Mouse (Mus musculus) brown adipose tissue, adult 24 weeks (tissue): ENCODE measurements around the gene Syp. TPM values are rescaled to one million over a fixed set of nuclear protein-coding genes. Genes with fewer than 3 reads are reported as not detected.

Source experiments
- H3K27ac ChIP-seq: fragments of 200-500 bp; replicated peaks from 2 replicates; pipeline ENCODE4 v1.5.1; 2012; ENCODE audit warnings: low read depth, mild to moderate bottlenecking, low read length
- H3K4me1 ChIP-seq: fragments of 200-500 bp; 2 replicates; pipeline ENCODE4 v1.6.1; 2012; ENCODE audit warnings: low read length, mixed read lengths; ENCODE audit not compliant: control insufficient read depth, insufficient read depth, insufficient read length
- H3K4me3 ChIP-seq: fragments of 200-500 bp; 2 replicates; pipeline ENCODE4 v1.5.1; 2012; ENCODE audit warnings: low read depth, mild to moderate bottlenecking, low read length, moderate library complexity; ENCODE audit not compliant: insufficient read depth
- polyA plus RNA-seq: library from polyadenylated mRNA; stranded (reverse); fragments of >200 nt; gene quantifications from 2 replicates; pipeline ENCODE4 v1.2.4, GENCODE M21; 2012; ENCODE audit not compliant: missing spikeins, insufficient read depth, insufficient read length

The Syp gene
- polyA plus RNA-seq, 1 experiment = 13.0 TPM

DNA sequence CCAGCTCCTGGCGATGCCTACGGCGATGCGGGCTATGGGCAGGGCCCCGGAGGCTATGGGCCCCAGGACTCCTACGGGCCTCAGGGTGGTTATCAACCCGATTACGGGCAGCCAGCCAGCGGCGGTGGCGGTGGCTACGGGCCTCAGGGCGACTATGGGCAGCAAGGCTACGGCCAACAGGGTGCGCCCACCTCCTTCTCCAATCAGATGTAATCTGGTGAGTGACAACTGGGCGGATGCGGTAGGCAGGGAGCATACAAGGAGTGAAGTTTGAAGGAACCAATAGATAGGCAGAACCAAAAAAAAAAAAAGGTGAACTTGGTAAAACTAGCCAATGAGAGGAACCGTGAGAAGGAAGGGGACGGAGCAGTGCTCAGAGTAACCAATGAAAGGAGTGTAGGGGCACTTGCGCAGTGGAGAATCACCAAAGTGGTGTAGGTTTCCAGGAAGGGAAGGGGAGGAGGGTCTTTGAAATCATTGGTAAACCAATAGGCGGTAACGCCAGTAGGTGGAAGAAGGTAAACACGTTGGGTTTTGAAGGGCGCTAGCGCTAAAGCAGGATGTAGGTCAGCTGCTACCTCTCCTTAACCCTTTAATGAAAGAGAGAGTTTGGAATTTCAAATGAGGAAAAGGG lies 10.5 kb downstream of the Syp start:
- Histone ChIP-seq H3K4me3 (peak overlapping the region; percentile 72), H3K4me1 (no peaks in the 10 kb centered on the region), H3K27ac (peak overlapping the region; percentile 78)

DNA sequence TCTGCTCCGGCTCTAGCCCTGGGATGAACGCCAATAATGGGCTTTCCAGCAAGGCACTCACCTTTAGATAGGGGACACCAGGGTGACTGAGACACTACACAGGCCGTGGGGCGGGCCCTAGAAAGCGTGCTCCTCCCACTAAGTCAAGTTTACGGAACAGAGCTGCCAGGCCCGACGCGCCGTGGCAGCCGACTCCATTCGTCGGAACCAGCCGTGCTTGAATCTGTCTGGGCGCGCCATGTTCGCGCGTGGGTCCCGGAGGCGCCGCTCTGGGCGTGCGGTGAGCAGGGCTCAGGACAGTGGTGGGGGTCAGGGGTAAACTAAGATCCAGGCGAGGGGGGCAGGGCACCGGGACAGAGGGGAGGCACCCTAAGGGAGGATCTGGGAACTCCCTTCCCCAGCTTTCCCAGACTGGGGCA lies 19.0 kb downstream of the Syp start, which contains the start of gene Prickle3:
Gene Prickle3, plus strand, starts transcription at position 40 of the 419 bp plus-strand sequence.
- peak within 1 kb of the TSS; percentile 89 for H3K27ac ChIP-seq

DNA sequence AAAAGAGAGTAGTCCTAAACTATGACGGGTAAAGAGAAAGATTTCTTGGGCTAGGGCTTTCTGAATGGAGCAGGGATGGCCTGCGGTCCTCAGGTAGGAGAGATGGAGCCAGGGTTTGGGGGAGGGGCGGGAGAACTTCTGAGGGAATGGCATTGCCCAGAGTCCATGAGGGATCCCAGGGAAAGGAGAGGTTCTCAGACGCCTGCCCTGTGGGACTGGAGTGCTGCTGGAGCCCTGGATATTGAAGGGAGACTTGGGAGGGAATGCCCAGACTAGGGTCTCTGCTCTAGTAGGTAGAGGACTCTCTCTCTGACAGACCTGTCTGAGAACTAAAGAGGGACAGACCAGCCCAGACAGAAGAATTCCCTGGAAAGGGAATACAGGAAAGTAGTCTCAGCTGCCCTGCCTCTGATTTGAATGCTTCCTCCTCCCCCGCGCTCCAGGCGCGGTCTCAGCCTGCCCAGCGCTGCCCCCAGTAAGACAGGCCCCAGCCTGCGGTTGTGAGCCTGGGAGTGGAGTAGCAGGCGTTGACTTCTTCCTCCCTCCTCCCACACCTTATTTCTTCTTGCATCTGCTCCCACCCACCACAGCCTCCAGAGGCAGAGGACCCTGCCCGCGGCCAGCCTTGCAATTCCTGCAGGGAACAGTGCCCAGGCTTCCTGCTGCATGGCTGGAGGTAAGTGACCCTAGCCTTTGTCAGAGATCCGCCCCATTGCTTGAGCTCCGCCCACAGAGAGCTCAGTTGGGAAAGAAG lies 19.9 kb downstream of the Syp start:
- Histone ChIP-seq H3K4me3 (peak overlapping the region; percentile 82), H3K4me1 (peaks cover 4% of the 10 kb centered on the region; the same call in 1 of the 2 replicates), H3K27ac (peak overlapping the region; percentile 98)

More for the DNA sequence above, 19.0 kb downstream of the Syp start, which contains the start of gene Prickle3:
- Histone ChIP-seq H3K4me3 (peak within 1 kb of the TSS; percentile 82), H3K4me1 (peaks cover 2% of the 10 kb centered on the region; the same call in 1 of the 2 replicates)

DNA sequence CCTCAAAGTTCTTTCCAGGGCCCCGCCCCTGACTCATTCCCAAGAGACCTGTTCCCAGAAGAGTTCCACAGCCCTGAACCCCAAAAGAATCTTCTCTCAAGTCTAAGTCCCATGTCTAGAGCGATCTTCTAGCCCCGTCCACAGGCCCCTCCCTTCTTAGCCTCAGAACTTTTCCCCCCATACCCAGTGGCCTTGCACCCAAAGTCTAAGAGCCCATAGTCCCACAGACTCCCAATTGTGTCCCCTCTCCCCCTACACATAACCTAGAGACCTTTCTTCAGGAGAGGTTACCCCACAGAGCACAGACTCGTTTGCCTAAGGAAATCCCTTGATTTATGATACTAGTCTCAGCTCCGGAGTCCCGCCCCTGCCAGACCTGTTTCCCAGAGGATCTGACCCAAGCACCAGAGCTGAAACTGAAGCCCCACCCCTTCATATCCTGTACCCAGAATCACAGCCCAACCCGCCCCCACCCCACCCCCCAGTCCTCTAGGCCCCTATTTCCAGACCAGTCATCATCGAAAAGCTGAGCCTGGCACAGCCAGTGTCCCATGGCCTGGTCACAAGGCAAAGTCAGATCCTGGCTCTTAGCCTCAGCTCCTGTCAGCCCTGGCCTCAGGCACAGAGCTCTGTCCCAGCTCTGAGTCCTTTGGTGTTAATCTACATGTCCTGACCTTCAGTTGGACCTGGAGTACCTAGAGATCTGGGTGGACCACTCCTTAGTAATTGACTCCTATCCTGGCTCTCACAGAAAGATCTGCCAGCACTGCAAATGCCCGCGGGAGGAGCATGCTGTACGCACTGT lies 20.7 kb downstream of the Syp start:
- peaks cover 4% of the 10 kb centered on the region; the same call in 1 of the 2 replicates for H3K4me1 ChIP-seq
- peak overlapping the region; percentile 98 for H3K27ac ChIP-seq
- peak overlapping the region; percentile 82 for H3K4me3 ChIP-seq

DNA sequence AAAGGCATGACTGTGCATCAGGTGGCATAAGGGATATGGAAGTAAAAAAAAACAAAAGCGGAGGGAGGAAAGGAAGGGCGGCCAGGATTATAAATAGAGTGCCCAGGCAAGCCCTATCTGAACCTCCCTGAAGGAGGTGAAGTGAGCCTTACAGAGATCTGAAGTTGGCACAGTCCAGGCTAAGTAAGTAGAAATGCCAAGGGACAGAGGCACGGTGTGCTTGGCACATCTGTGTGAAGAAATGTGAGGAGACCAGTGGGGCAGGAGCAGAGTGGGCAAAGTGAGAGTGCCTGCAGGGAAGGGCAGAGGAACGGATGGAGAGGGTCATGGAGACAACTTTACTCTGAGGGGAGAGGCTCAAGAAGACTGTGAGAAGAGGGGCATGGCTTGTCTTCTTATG lies 22.8 kb downstream of the Syp start:
- no peak overlapping the region for H3K4me3 ChIP-seq
- peaks cover 4% of the 10 kb centered on the region for H3K4me1 ChIP-seq
- H3K27ac ChIP-seq = peak overlapping the region; percentile 92

DNA sequence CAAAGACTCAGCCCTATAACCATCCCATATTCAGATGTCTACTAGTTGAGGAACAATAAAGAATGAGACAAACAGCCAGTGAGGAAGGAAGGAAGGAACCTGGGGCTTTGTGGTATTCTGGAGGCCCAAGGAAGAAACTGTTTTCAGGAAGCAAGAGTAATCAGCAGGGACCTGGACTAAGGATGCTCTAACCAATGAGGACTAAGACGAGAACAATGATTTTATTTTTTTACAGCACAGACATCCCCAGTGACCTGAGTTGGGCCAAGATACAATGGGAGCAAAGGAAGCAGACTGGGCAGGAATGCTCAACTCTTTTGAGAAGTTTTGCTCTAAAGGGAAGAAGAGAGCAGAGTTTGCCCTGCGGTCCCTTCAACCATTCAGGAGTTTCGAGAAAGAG lies 24.7 kb downstream of the Syp start:
- Histone ChIP-seq H3K4me1 (peaks cover 4% of the 10 kb centered on the region), H3K4me3 (peak overlapping the region; percentile 23; the same call in 1 of the 2 replicates), H3K27ac (peak overlapping the region; percentile 93)

DNA sequence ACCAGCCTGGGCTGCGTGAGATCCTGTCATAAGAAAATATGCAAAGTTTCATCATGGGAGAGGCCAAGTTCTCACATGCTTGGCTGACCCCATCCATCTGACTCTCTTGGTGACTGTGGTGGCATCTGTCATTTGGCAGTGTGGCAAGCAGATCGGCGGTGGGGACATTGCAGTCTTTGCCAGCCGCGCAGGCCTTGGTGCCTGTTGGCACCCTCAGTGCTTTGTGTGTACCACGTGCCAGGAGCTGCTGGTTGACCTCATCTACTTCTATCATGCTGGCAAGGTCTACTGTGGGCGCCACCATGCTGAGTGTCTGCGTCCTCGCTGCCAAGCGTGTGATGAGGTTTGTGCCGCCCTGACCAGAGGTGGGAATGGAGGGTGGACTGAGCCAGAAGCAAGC lies 26.5 kb downstream of the Syp start:
- Histone ChIP-seq H3K4me3 (no peak overlapping the region), H3K27ac (peak overlapping the region; percentile 93), H3K4me1 (peaks cover 4% of the 10 kb centered on the region)

DNA sequence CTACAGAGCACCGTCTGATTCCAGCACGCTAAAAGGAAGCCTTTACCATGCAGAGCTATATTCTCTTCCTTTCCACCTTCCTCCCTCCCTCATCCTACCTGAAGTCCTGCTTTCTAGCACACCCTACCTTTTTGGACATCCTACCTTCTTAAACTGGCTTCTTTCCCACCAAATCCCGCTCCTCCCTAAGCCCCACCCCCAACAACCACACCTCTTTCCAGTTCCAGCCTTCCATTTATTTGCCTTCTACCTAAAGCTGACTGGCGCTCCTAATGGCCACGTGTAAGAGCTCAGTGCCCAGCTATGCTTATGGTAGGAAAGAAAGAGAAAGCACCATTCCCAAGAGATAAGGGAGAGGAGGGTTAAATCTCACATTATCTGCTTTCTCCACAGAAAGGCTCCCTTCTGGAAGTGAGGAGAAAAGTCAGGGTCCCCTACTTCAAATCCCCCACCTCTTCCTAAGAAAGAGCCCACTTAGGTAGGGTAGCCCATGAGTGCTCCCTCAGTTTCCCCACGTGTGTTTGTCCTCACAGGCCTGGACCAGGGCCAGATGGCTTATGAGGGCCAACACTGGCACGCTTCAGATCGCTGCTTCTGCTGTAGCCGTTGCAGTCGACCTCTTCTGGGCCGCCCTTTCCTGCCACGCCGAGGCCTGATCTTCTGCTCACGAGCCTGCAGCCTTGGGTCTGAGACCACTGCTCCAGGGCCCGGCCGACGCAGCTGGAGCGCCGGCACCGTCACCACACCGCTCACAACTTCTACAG lies 27.6 kb downstream of the Syp start:
- no peak overlapping the region for H3K4me3 ChIP-seq
- H3K4me1 ChIP-seq = peaks cover 4% of the 10 kb centered on the region
- peak overlapping the region; percentile 63 for H3K27ac ChIP-seq

DNA sequence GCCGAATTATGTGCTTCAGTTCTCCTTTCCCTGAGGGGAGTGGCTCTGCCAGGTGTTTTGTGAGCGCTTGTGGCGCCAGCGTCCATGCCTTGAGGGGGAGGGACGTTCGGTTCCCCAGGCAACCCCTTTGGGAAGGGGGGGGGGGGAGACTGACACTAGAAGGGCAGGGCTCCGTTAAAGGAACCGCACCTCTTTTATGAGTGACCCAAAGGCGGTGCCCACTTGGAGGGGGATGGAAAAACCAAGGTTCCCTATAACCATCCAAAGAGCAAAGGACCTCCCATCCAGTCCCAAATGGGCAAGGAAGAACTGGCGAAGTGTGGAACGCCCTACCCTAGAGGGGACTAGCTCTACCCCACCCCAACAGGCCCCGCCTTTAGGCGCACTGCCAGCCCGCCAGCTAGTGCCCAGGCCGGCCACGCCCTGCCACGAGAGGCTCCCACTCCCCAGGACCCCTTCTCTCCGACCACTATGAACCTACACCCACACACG lies 32.2 kb downstream of the Syp start:
- H3K4me1 ChIP-seq = no peaks in the 10 kb centered on the region; the same call in none of the 2 replicates
- peak overlapping the region; percentile 95 for H3K4me3 ChIP-seq
- H3K27ac ChIP-seq = peak overlapping the region; percentile 78

DNA sequence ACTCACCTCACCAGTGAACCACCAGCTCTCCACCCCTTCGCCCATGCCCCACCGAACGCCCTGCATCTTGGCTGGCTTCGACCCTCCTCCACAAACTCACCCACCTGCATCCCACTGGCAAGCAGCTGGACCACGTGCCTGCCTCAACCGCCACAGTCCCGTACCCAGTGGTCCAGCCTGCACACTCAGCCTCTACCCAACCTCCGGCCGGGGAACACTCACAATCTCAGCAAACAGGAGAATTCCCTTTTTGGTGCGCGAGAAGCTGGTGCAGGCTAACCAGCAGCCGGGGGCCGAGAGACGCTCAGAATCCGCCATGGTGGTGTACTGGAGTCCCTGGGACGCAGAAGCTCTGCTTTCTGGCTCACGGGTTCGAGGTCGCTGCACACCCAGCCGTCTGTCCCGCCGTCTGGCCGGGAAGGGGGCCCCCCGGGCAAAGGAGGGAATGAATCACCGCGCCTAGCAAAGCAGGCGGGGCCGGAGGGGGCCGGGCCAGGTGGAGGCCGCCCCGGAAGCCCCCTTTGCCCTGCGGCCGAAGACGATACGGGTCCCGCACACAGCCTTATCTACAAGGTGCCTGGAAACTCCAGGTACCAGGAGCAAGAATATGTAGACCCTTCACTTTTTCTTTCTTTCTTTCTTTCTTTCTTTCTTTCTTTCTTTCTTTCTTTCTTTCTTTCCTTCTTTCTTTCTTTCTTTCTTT lies 32.8 kb downstream of the Syp start, which contains the start of gene Plp2:
Gene Plp2, minus strand, starts transcription at position 470 of the 703 bp plus-strand sequence.
- Histone ChIP-seq H3K4me3 (peak within 1 kb of the TSS; percentile 95), H3K4me1 (no peaks in the 10 kb centered on the region; the same call in none of the 2 replicates), H3K27ac (peak within 1 kb of the TSS; percentile 78)

DNA sequence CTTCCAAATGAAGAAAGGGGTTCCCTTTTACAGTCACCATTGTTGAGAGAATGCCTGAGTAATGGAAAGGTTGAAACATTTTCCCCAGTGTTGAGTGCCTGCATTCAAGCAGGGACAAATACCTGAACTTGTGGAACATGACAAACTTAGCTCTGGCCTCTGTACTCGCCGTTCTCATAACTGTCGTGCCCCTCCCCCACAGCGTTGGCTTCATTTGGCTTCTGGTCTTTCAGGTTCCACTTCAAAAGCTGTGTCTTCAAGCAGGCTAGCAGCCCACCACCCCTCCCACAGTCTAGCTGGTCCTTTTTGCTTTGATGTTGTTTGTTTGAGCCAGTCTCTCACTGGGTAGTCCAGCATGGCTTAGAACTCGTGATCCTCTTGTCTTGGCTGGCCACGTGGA lies 34.5 kb downstream of the Syp start:
- Histone ChIP-seq H3K27ac (no peak overlapping the region), H3K4me1 (no peaks in the 10 kb centered on the region), H3K4me3 (no peak overlapping the region)

DNA sequence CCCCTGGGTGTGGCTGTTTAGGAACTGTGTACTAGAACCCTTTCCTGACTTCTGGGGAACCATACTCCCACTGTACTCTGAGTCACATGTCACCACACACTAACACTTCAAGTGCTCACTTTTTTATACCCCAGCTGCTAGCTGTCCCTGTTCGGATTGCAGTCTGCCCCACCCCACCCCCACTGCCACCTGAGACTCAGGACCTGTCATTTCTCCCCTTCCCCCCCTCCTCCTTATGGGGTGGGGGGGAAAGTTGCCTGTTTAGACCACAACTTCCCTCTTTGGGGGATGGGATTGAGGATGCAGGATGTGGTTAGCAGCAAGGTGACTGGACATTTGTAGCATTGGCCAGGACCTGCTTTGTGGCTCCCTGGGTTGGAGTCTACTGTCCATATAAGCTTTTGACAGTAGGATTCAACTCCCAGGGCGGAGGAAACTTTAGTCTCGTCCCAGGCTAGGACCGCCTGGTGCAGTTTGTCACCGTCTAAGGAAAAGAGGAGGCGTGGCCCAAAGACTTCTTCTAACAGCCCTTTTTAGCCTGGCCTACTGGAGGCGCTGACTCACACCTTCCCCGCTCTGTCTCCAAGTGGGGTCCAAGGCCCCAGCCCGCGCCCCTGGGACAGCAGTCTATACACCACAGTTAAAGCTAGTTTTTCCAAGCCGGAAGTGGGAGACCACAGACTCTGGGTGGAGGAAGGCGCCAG lies 35.5 kb downstream of the Syp start:
- Histone ChIP-seq H3K4me1 (no peaks in the 10 kb centered on the region), H3K27ac (no peak overlapping the region; the same call in 1 of the 2 replicates), H3K4me3 (0 out of 2 replicates have a peak overlapping the region, but pooled peaks have one; percentile 28)

DNA sequence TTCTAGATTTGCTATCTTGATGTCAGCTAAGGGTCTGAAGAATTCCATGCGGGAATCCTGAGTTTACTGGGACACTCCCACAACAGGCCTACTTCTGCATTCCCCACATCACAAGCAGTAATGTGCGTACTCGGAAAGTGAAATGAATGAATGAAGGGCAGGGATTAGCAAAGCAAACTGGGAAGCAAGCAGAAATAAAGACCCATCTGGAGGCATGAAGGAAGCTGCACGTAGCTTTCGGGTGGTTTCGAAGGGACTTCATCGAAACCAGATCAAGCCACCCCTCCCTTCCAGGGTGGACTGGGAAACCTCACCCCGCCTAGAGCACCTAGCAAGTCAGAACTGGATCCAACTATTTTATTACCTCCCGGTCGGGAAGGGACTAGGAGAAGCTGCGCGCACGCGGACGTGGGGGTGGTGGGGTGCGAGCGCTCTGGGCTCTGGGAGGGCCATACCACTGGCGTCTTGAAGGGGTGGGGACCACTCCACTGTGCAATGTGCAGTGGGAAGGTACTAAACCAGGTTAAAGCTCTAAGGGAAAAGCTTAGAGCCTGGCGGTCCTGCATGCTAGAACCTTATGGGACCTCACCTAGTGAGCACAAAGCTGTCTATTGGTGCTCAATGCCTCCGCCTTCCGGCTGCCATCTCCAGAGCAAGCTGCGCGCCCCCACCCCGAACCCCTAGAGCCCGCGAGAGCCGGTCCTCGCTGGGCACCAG lies 36.2 kb downstream of the Syp start:
- Histone ChIP-seq H3K27ac (no peak overlapping the region), H3K4me3 (peak overlapping the region; percentile 28), H3K4me1 (no peaks in the 10 kb centered on the region)
